Mouse (Mus musculus): ENCODE measurements around the gene Smarcd3.

GRCm38 (mm10) chr5:24541144-24541569 lies 83.1 kb downstream of the Smarcd3 start:
- no peak for TF ChIP-seq POLR2A (IDR thresholded peaks at IDR 0.05; ENCODE audit: low read depth, low read length)
- TF ChIP-seq CTCF (IDR thresholded peaks at IDR 0.05; ENCODE audit: extremely low read depth, insufficient read length, insufficient replicate concordance, low read depth, low read length): no peak
